Mouse (Mus musculus): ENCODE data around the gene Fhl2. TPM values are rescaled to one million over a fixed set of nuclear protein-coding genes. Genes with fewer than 3 reads are reported as not detected.

Gene Fhl2
- total RNA-seq, 2 experiments from 2014 or later, result 33.6 to 38.6 TPM

DNA sequence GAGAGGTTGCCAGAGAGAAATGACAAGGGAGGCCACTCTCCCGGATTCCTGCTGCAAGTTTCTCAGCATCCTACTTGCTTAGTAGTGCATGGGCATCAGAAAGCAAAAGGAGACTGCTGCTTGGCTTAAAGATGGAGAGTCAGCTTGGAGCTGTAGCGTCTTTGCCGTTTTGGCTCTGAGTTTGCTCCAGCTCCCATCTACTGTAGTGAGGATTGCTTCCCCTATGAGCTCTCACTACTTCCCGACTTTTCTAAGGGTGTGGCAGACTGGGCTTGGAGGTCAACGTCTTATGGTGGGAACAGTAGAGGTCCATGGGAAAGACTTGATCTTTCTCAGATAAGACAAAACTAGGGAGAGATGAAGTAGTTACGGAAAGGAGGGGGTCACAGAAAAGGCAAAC, 15.9 kb downstream of the Fhl2 start:
- no peak for TF ChIP-seq CTCF (conservative IDR thresholded peaks at IDR 0.05)
- Histone ChIP-seq H3K4me3 (no peak overlapping the region), H3K27ac (no peak overlapping the region)
- no peak for DNase-seq (ENCODE audit: low spot score in 2 of 2)

DNA sequence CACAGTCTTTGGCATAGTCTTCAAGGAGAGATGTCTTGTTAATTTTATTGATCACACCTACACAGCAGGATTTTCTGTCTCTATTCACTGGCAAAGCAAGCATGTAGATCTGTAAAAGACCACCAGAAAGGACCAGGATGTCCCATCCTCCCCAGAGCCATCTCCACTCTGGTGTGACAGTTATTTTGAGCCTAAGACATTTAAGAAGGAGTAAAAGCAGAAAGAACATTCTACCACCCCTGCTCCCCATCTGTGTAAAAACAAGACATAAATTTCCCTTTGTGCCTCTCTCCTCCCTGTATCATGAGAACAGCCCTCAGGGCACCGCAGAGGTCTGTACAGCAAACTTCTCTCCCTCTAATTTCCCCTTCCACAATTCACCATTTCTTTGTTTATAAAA, 18.0 kb downstream of the Fhl2 start:
- TF ChIP-seq CTCF (conservative IDR thresholded peaks at IDR 0.05), result no peak
- no peak overlapping the region for H3K4me3 ChIP-seq
- peak overlapping the region; percentile 84 for H3K27ac ChIP-seq
- peak; percentile 24 to 51 for DNase-seq (ENCODE audit: low spot score in 2 of 2)

DNA sequence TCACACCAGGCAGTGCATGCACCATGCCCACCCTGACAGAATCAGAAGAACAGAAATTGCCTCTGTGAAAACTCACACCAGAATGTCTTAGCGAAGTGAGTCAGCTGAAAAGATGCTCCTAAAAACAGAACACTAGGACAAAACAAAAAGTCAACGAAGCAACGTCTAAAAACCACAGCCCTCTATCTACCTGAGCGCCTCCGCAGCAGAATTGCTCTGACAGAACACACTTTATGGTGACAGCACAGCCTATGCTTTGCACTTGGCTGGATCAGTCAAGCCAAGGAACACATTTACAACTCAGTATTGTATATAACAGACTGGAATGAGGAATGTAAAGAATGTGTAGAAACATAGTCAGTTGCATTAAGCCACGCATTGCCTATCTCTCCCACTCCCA, 18.4 kb downstream of the Fhl2 start:
- peak overlapping the region; percentile 84 for H3K27ac ChIP-seq
- no peak for DNase-seq (ENCODE audit: low spot score in 2 of 2)
- no peak for TF ChIP-seq CTCF (conservative IDR thresholded peaks at IDR 0.05)
- H3K4me3 ChIP-seq, result no peak overlapping the region

DNA sequence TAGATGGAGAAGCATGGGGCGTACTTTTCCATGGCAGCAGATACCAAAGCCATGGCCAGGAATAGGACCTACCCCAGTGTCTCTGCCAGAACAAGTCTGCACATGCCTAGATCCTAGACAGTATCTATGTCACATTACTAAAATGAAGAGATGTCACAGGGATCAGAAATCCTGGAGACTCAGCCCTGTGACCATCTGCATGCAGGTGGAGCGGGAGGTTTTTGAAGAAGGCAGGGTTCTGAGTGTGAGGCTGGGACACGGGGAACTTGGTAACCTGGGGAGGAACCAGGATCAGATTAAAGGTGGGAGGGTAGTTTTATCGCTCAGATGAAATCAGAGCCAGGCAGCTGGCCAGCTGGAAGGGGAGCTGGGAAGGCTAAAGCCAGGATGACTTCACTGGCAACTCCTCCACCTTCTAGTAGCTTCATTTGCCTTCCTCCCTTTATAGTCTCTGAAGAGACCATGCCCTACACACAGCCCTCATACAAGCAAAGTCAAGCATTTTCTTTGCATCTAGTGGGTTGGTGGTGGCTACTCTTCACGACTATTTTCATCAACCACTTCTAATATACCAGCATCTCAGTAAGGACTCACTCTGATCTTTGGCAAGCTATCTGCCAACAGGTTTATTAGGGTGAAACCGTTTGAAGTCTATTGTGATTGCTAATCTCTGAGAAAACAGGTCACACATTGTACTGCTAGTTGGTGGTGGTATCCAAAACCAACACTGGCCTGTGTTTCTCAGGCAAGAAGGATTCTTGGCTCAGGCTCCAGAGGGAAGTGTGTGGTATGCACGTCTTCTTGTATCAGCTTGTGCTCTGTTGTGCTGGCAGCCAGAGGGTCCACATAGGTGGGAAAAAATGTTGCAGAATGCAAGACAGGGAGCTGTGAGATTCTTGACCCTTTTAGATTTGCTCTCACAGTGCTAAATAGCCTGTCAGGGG, 23.2 kb downstream of the Fhl2 start:
- Histone ChIP-seq H3K4me3 (no peak overlapping the region), H3K27ac (no peak overlapping the region)
- DNase-seq (ENCODE audit: low spot score in 2 of 2), result no peak
- no peak for TF ChIP-seq CTCF (conservative IDR thresholded peaks at IDR 0.05)

DNA sequence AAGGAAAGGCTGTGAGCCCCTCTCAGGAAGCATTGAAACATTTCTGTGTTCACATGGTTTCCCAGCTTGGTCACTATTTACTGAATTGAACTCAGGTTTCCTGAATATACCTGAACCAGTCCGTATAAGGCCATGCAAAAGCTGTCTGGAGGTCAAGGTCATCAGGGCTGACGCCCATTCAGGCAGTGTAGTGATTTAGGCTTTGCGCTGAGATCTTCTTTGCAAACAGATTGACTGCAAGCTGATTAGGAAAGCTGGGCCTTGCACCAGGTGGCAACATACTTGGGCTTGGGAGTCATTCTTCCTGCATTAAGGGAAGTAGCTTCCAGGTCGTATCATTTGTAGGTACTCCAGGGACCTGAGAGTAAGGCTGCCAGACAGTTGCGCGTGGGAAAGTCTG, 25.0 kb downstream of the Fhl2 start:
- TF ChIP-seq CTCF (conservative IDR thresholded peaks at IDR 0.05), result no peak
- no peak for DNase-seq (ENCODE audit: low spot score in 2 of 2)
- Histone ChIP-seq H3K4me3 (no peak overlapping the region), H3K27ac (no peak overlapping the region)

DNA sequence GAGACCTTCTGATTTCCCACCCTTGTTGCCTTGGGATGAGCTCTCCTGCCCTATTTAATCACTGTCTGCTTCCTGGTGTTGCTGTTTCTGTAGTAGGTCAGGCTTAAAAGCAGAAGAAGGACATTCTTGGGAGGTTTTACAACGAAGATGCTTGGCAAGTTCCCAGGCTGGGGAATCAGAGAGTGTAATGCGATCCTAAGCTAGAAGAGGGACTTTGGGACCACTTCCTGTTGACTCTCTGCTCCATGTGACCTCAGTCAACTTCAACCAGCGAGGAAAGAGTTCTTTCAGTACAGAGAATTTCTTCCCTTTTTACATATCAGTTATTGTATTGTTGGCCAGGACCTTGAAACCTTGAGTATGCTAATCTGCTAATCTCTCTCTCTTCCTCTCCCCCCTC, 25.7 kb downstream of the Fhl2 start:
- H3K27ac ChIP-seq, result no peak overlapping the region
- H3K4me3 ChIP-seq, result no peak overlapping the region
- no peak for DNase-seq (ENCODE audit: low spot score in 2 of 2)
- TF ChIP-seq CTCF (conservative IDR thresholded peaks at IDR 0.05), result no peak

DNA sequence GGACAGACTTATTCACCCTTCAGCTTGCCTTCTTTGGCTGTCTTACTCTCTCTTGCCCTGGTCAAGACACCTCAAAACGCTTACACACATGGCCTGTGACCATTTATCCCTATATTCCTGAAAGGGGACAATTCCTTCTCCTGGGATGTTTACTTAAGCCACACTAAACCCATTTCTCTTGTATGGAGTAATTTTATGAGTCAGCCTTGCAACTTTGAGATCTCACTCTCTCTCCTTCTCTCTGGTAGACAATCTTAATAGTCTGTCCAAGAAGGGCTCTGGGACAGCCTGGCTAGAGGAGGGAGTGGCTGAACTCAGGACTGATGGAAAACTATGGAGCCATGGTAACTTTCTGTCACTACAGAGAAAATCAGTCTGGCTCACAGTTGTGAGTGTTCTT, 27.1 kb downstream of the Fhl2 start:
- Histone ChIP-seq H3K4me3 (no peak overlapping the region), H3K27ac (no peak overlapping the region)
- TF ChIP-seq CTCF (conservative IDR thresholded peaks at IDR 0.05), result no peak
- no peak for DNase-seq (ENCODE audit: low spot score in 2 of 2)

DNA sequence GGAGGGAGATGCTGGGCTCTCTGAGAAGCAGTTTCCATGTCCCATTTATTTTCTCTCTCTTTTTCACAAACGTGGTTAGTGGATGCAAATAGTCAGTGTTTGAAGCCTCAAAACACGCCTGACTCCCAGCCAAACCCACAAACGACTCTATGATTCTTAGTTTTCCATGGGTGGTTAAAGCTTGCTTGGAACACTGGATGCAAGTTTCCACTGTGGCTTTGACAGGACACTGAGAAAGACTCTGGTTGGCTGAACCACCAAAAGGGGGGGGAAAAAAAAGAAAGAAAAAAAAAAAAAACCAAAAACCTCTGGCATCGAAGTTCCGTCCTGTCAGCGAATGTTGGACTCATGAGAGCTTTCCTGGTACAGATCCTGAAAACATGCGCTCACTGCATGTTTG, 27.6 kb downstream of the Fhl2 start:
- TF ChIP-seq CTCF (conservative IDR thresholded peaks at IDR 0.05), result no peak
- no peak overlapping the region for H3K4me3 ChIP-seq
- DNase-seq (ENCODE audit: low spot score in 2 of 2), result no peak
- no peak overlapping the region for H3K27ac ChIP-seq

DNA sequence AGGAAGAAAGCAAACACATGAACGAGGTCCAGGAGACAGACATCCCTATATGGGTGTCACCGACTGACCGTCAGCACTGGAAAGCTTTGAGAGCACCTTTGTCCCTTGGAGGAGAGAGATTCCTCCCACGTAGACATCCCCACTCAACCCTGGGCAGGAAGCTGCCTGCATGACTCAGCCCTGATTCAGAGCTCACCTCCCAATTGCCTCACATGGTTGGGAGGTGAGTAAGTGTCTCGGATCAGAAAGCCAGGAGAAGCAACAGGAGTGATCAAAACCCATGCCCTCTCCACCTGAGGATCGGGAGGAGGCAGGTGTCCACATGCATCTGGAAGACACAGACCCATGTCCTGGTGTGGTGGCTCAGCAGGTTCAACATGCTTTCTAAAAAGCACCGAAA, 28.2 kb downstream of the Fhl2 start:
- TF ChIP-seq CTCF (conservative IDR thresholded peaks at IDR 0.05), result no peak
- Histone ChIP-seq H3K4me3 (no peak overlapping the region), H3K27ac (no peak overlapping the region)
- no peak for DNase-seq (ENCODE audit: low spot score in 2 of 2)

DNA sequence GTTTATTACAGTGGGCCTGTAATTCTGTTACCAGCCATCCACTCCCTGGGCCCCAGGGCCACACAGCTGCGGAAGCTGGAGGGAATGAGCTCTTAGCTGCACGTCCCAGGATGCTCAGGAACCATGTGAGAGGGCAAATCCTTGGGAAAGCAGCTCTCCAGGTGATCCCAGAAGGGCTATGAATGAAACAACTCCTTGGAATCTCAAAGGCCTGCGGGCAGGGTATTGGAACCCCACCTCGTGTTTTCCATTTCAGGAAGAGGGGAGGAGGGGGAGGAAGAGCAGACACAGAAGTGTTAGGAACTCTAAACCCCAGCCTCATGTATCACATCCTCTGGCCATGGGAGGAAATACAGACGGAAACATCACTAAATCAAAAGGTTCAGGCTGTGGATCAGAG, 28.8 kb downstream of the Fhl2 start:
- H3K27ac ChIP-seq, result no peak overlapping the region
- no peak for TF ChIP-seq CTCF (conservative IDR thresholded peaks at IDR 0.05)
- H3K4me3 ChIP-seq, result no peak overlapping the region
- DNase-seq (ENCODE audit: low spot score in 2 of 2), result no peak

DNA sequence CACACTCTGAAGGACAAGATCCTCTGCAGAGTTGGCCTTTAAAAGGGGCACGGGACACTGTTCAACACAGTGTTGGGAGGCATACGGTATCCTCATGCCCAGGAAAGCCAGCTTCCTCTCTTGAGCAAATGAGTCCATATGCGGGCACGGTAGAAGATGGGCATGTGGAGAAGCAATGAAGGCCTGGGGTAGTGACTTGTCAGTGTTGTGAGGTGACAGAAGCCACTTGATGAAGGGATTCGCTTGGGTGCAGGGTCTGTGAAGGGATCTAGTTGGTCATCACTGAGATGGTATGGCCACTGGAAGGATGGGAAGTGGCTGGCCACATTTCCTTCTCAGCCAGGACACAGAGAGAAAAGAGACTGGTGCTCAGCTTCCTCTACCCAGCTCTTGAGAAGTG, 32.2 kb downstream of the Fhl2 start:
- Histone ChIP-seq H3K4me3 (no peak overlapping the region), H3K27ac (peak overlapping the region; percentile 97; the same call in 1 of the 2 replicates)
- no peak for DNase-seq (ENCODE audit: low spot score in 2 of 2)
- TF ChIP-seq CTCF (conservative IDR thresholded peaks at IDR 0.05), result no peak

DNA sequence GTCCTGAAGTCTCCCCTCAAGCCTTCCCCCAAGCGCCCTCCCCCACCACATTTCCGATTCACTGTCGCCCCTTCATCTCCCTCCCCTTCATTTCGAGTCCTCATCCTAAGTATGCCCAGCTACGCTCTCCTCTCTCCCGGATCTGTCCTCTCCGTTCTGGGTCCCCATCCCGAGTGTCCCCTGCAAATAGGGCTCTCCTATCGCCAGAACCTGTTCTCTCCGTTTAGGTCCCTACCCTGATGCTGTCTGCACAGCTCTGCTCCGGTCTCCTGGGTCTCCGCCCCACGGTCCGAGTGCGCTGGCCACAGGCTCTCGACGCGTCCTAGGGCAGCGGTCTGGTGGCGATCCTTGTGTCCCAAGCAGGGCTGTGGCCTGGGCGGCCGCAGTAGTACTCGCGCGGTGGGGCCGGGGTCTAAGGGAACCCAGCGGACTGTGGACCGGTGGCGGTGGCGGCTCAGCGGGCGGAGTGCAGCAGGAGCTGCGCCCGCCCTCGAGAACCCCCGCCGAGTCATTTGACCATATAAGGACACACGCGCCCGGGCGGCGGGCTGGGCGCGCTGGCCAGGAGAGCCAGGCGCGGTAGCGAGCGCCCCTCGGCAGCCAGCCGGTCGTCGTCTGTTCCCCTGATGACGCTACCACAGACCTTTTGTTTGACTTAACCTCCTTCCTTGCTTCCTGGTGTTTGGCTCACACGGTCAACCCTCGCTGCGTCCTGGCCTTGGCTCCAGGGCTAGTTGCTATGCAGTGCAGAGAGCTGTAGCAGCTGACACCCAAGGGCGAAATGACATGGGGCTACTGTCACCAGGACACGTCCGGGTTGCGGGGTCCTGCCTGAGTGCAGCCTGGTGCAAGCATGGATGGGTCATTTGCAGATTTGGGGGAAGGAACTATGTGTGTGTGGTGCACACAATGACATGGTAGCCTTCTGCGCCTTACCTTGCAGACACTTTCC, 33.0 kb downstream of the Fhl2 start:
- peak; percentile 58 to 65 for DNase-seq (ENCODE audit: low spot score in 2 of 2)
- Histone ChIP-seq H3K27ac (peak overlapping the region; percentile 97), H3K4me3 (peak overlapping the region; percentile 91)
- no peak for TF ChIP-seq CTCF (conservative IDR thresholded peaks at IDR 0.05)

DNA sequence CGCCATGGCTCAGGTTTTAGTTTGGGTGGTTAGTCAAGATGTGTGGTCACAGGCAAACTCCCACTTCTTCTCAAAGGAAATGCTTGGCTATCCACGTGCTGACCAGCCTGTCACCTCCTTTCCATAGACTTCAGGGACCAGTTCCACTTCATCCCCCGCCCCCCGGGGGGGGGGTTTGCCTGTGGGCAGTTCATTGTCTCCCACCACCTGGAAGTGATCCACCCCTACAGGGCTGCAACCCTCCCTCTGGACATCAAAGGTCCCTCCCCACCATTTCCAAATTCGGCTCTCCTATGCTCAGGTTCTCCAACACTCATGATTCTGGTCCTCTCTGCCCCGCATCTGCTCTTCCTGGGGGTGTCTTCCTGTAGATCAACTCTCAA, 33.7 kb downstream of the Fhl2 start:
- DNase-seq (ENCODE audit: low spot score in 2 of 2), result no peak
- Histone ChIP-seq H3K27ac (peak overlapping the region; percentile 97), H3K4me3 (peak overlapping the region; percentile 91)
- TF ChIP-seq CTCF (conservative IDR thresholded peaks at IDR 0.05), result no peak
